Mouse (Mus musculus): ENCODE data around the gene Mier3. TPM values are rescaled to one million over a fixed set of nuclear protein-coding genes. Genes with fewer than 3 reads are reported as not detected.

Mier3 gene
- polyA plus RNA-seq, 1 experiment from 2014 or later: 12.0 TPM

DNA sequence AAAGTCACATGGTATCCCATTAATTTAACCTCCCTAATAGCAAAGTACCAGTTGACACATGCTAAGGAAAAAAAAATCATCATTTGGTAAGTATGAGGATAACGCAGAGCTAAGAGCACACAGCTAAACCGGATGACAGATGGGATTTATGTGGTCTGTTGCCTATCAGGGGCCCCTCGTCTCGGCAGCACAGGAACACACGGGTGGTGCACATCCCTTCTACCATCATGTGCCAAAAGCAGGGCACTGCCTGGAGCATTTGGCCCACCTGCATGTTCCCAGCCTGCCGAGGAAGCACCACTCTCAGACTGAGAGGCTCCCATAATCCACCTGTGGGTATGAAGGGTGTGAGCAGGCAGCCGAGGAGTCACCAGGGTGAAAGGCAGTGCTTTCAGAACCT, 64.4 kb downstream of the Mier3 start:
- no peaks in the 10 kb centered on the region for H3K4me1 ChIP-seq (replicated peaks)
- H3K9ac ChIP-seq: no peak overlapping the region
- WGBS: 63% methylated on average over 7 of the region's 7 CpGs
- H3K27me3 ChIP-seq: no peaks in the 10 kb centered on the region
- no peak overlapping the region for H3K27ac ChIP-seq
- ATAC-seq (replicated peaks; ENCODE audit: insufficient number of reproducible peaks, insufficient read depth, low FRiP score, low read depth): no peak
- H3K36me3 ChIP-seq: peaks cover 28% of the 10 kb centered on the region
- H3K9me3 ChIP-seq (replicated peaks): no peaks in the 10 kb centered on the region
- no peak overlapping the region for H3K4me3 ChIP-seq
- H3K4me2 ChIP-seq: no peak overlapping the region

- Histone ChIP-seq H3K4me3 (no peak overlapping the region), H3K27me3 (no peaks in the 10 kb centered on the region), H3K36me3 (peaks cover 41% of the 10 kb centered on the region), H3K9me3 (replicated peaks) (no peaks in the 10 kb centered on the region), H3K9ac (no peak overlapping the region), H3K27ac (no peak overlapping the region), H3K4me2 (no peak overlapping the region), H3K4me1 (replicated peaks) (no peaks in the 10 kb centered on the region)
- 92% methylated on average over 5 of the region's 5 CpGs for WGBS
- ATAC-seq (replicated peaks; ENCODE audit: insufficient number of reproducible peaks, insufficient read depth, low FRiP score, low read depth): no peak
Measured at GRCm38 (mm10) chr13:111746831-111747230, 66.1 kb downstream of the Mier3 start.

- no peak for ATAC-seq (replicated peaks; ENCODE audit: insufficient number of reproducible peaks, insufficient read depth, low FRiP score, low read depth)
- Histone ChIP-seq H3K27ac (no peak overlapping the region), H3K9ac (no peak overlapping the region), H3K9me3 (replicated peaks) (no peaks in the 10 kb centered on the region), H3K36me3 (peaks cover 53% of the 10 kb centered on the region), H3K4me1 (replicated peaks) (no peaks in the 10 kb centered on the region), H3K4me3 (no peak overlapping the region), H3K27me3 (no peaks in the 10 kb centered on the region), H3K4me2 (no peak overlapping the region)
- WGBS: 94% methylated on average over 28 of the region's 28 CpGs
Measured at GRCm38 (mm10) chr13:111748301-111749062, 67.7 kb downstream of the Mier3 start.

DNA sequence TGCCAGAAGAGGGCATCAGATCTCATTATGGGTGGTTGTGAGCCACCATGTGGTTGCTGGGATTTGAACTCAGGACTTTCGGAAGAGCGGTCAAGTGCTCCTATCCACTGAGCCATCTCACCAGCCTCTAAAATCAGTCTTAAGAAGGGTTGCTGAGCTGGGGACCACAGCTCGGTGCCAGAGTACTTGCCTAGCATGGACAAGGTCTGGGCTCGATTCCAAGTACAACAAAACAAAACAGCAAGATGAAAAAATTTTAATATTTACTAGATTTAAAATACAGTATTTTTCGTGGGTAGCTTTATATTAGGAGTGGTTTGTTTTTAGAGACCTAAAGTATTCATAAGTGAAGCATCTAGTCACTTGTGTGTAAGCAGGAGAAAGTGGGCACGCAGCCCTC, 72.5 kb downstream of the Mier3 start:
- Histone ChIP-seq H3K27me3 (no peaks in the 10 kb centered on the region), H3K4me3 (no peak overlapping the region), H3K4me1 (replicated peaks) (no peaks in the 10 kb centered on the region), H3K4me2 (no peak overlapping the region), H3K9ac (no peak overlapping the region), H3K27ac (no peak overlapping the region), H3K36me3 (peaks cover 92% of the 10 kb centered on the region), H3K9me3 (replicated peaks) (no peaks in the 10 kb centered on the region)
- no peak for ATAC-seq (replicated peaks; ENCODE audit: insufficient number of reproducible peaks, insufficient read depth, low FRiP score, low read depth)
- 86% methylated on average over 6 of the region's 6 CpGs for WGBS

DNA sequence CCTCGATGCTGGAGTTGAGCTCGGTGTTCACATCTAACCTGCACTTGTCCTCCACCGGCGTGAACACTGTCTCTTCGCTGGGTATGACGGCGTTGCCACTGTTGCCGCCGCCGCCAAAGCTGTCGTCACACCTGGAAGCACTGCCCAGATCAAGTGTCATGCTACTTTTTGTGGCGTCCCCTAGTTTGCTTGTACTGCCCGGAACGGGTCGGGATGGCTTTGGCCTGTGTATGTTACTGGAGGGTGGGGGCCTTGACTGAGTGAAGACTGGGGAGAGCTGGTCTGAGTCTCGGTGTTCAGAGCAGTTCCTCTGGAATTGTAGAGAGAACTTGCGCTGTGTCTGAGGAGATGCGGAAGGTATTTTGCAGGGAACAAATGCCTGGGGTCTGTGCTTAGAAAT, 74.6 kb downstream of the Mier3 start:
- Histone ChIP-seq H3K36me3 (peaks cover 92% of the 10 kb centered on the region), H3K27me3 (no peaks in the 10 kb centered on the region), H3K4me1 (replicated peaks) (no peaks in the 10 kb centered on the region), H3K4me2 (no peak overlapping the region), H3K27ac (no peak overlapping the region), H3K9me3 (replicated peaks) (no peaks in the 10 kb centered on the region), H3K4me3 (no peak overlapping the region), H3K9ac (no peak overlapping the region)
- 94% methylated on average over 18 of the region's 18 CpGs for WGBS
- ATAC-seq (replicated peaks; ENCODE audit: insufficient number of reproducible peaks, insufficient read depth, low FRiP score, low read depth): no peak

DNA sequence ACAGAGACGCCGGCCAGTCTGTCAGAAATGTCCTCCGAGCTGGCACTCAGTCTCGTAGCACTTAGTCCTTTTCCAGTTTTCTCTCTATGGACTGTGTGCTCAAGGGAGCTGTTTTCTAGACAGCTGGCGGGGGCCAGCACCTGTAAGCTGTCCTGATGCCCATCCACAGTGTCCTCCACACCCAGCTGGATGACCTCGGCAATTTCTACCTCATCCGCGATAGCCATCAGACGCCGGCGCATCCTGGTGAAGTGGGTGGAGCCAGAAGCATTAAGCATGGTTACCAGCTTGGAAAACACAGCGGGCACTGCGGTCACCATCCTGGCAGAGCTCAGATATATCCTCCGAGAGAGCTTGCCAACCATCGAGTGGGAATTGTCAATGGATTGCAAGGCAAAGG, 75.2 kb downstream of the Mier3 start:
- no peak overlapping the region for H3K9ac ChIP-seq
- H3K9me3 ChIP-seq (replicated peaks): no peaks in the 10 kb centered on the region
- no peaks in the 10 kb centered on the region for H3K4me1 ChIP-seq (replicated peaks)
- H3K27me3 ChIP-seq: no peaks in the 10 kb centered on the region
- peaks cover 92% of the 10 kb centered on the region for H3K36me3 ChIP-seq
- H3K27ac ChIP-seq: no peak overlapping the region
- ATAC-seq (replicated peaks; ENCODE audit: insufficient number of reproducible peaks, insufficient read depth, low FRiP score, low read depth): no peak
- no peak overlapping the region for H3K4me3 ChIP-seq
- no peak overlapping the region for H3K4me2 ChIP-seq
- 94% methylated on average over 15 of the region's 15 CpGs for WGBS

DNA sequence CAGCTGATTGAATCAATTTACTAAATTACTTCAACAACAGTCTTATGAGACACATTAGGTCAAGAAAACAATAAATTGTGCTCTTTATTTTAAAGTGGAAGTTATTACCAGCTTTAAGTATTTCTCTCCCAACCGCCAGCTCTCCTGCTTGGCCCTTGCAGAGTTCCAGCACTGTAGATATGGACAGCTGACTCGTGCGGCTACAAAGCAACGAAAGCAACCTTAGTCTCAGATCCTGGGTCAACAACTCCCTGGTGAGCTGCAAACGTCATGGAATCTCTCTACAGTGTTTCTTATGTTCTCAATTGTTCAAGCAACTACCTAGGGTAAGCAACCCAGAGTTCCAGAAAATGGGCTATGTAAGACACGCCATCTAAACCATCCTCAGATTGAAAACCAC, 76.2 kb downstream of the Mier3 start:
- no peaks in the 10 kb centered on the region for H3K4me1 ChIP-seq (replicated peaks)
- ATAC-seq (replicated peaks; ENCODE audit: insufficient number of reproducible peaks, insufficient read depth, low FRiP score, low read depth): no peak
- no peak overlapping the region for H3K27ac ChIP-seq
- H3K4me2 ChIP-seq: no peak overlapping the region
- H3K27me3 ChIP-seq: no peaks in the 10 kb centered on the region
- H3K9ac ChIP-seq: no peak overlapping the region
- 90% methylated on average over 6 of the region's 6 CpGs for WGBS
- H3K9me3 ChIP-seq (replicated peaks): no peaks in the 10 kb centered on the region
- H3K36me3 ChIP-seq: peaks cover 94% of the 10 kb centered on the region
- no peak overlapping the region for H3K4me3 ChIP-seq

- WGBS: 91% methylated on average over 12 of the region's 12 CpGs
- Histone ChIP-seq H3K9ac (no peak overlapping the region), H3K27ac (no peak overlapping the region), H3K4me2 (no peak overlapping the region), H3K4me3 (no peak overlapping the region), H3K4me1 (replicated peaks) (no peaks in the 10 kb centered on the region), H3K27me3 (no peaks in the 10 kb centered on the region), H3K9me3 (replicated peaks) (no peaks in the 10 kb centered on the region), H3K36me3 (peaks cover 90% of the 10 kb centered on the region)
- ATAC-seq (replicated peaks; ENCODE audit: insufficient number of reproducible peaks, insufficient read depth, low FRiP score, low read depth): no peak
Measured at GRCm38 (mm10) chr13:111762526-111762925, 81.7 kb downstream of the Mier3 start.

Other genes with a start within 250 kb of the Mier3 start
- gene Gpbp1, start 190.9 kb upstream of the Mier3 start, polyA plus RNA-seq (2015; fragmentation: Nextera tagmentation; extraction: Ambion mirVana): 53.9 and 55.2 TPM in 2 replicates
- not detected in 2 replicates for gene Gm49496, start 131.0 kb upstream of the Mier3 start, polyA plus RNA-seq (2015; fragmentation: Nextera tagmentation; extraction: Ambion mirVana)
- gene Gm10198, start 88.2 kb upstream of the Mier3 start, polyA plus RNA-seq (2015; fragmentation: Nextera tagmentation; extraction: Ambion mirVana): not detected in 2 replicates
- gene Map3k1, start 128.0 kb downstream of the Mier3 start, polyA plus RNA-seq (2015; fragmentation: Nextera tagmentation; extraction: Ambion mirVana): 11.4 and 11.7 TPM in 2 replicates

Data from heart, embryonic 15.5 days (tissue).